Mouse (Mus musculus) activated CD4-positive, CD25-positive, alpha-beta regulatory T cell, adult 4 months (primary cell): ENCODE measurements around the gene Nipsnap1. TPM values are rescaled to one million over a fixed set of nuclear protein-coding genes. Genes with fewer than 3 reads are reported as not detected.

Experiments used
- ATAC-seq: one replicate; pipeline ENCODE4 v1.8.0; 2017
- polyA plus RNA-seq, 2 experiments: library from polyadenylated mRNA; unstranded; fragments of 100-300 nt; shearing (Covaris generic); gene quantifications; one replicate each; pipeline ENCODE4 v1.2.1; 2017

Gene Nipsnap1
- polyA plus RNA-seq, 2 experiments from 2014 or later: 41.5 to 43.3 TPM

DNA sequence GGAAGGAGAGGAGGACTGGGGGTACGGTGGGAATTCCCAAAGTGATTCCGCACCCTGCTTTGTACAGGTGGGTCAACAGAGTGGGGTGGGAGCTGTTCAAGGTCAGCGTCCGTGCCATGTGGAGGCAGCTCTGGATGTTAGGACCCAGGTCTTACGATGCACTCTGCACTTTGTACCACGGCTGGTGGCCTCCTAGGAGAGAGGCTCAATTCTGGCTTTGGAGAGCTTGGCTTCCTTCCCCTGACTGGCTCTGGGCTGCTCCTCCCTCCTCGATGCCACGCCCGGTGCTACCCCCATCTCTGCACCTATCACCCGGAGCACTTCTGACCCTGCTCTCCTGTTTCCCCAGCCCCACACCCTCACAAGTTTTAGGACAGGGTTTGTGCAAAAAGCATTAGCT, 800 bp downstream of the Nipsnap1 start:
- no peak for ATAC-seq

GRCm38 (mm10) chr11:4881087-4881486, 7.3 kb downstream of the Nipsnap1 start:
- no peak for ATAC-seq

- ATAC-seq: no peak
Observed at GRCm38 (mm10) chr11:4882892-4883627, 9.3 kb downstream of the Nipsnap1 start.

GRCm38 (mm10) chr11:4885385-4885903, 11.7 kb downstream of the Nipsnap1 start:
- no peak for ATAC-seq

DNA sequence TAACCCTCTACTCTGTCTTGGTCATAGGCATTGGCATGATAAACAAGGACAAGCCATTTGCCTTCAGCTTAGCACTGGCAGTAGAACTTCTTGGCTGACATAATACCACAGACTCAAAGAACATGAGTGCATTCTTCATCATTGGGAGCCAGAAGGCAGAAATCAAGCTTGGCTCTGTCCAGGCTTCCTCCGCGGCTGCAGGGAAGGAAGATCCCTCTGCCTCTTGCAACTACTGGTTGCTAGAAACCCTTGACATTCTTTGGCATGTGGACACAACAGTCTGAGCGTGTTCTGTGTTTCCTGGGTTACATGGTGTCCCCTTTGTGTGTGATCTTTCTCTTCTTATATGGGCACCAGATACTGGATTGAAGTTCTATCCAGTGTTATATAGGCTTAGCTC, 13.2 kb downstream of the Nipsnap1 start:
- no peak for ATAC-seq

- ATAC-seq: peak; percentile 98
Observed at GRCm38 (mm10) chr11:4894848-4895816, 21.4 kb downstream of the Nipsnap1 start, which contains the start of gene Thoc5. Gene Thoc5 (plus strand): TSS chr11:4895320.

DNA sequence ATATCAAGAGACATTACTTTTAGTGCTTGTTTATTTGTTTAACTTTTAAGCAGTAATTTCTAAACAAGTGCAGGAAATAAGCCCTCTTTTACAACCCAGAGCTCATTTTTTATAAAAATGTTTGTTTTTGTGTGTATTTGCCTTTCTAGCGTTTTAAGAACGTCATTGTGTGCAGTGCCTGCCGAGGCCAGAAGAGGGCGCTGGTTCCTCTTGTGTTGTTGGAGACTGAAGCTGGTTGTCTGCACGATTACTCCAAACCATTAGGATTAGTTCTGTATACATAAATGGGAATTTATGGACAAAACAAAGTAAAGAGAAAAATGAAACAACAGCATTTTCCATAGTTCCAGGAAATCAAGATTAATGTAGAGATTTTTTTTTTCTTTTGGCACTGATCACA, 26.7 kb downstream of the Nipsnap1 start:
- no peak for ATAC-seq

DNA sequence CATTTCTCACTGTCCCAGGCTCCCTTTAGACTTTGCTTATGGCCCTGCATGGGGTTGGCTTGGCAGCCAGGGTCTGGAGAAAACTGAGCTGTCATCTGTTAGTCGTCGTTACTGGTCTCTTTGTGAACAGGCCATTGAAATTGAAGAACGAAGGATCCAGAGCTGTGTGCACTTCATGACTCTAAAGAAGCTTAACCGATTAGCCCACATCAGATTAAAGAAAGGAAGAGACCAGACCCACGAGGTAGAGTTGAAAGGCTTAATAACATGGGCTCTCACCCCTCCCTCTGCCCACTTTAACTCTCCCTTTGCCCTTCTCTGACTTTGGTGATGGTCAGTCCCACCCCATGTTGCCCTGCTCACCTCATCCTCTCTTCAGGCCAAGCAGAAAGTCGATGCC, 28.2 kb downstream of the Nipsnap1 start:
- no peak for ATAC-seq

DNA sequence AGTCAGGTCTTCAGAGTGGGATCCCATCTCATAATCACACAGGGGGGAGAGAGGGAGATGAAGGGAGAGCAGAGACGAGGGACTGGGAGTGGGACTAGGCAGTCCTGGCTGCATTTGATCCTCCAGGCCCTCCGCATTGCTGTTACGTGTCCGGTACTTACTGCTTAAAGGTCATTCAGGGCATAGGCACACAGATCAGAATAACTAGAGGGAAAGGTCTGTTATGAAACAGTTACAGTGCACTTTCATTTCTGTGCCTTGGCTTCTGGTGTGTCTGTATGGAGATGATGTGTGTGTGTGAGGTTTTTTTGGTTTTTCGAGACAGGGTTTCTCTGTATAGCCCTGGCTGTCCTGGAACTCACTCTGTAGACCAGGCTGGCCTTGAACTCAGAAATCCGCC, 32.5 kb downstream of the Nipsnap1 start:
- ATAC-seq: no peak

GRCm38 (mm10) chr11:4916068-4916467, 42.3 kb downstream of the Nipsnap1 start:
- ATAC-seq: no peak

DNA sequence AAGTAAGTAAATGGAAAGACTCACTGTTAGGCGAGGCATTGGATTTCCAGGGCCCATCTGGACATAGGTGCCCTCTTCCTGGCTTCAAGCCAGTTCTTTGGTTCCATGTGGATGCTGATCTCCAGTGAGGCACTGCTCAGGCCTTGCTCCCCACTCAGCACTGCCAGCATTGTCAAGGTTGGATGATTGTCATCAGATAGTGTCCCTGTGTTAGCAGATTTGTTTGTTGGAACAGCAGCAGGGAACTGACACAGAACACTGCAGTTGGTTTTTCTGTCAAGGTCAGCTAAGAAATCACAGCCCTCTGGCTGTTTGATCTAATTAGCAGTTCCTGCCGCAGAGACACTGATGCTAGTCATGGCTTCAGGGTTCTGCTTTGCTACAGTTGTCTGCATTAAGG, 47.5 kb downstream of the Nipsnap1 start:
- no peak for ATAC-seq

DNA sequence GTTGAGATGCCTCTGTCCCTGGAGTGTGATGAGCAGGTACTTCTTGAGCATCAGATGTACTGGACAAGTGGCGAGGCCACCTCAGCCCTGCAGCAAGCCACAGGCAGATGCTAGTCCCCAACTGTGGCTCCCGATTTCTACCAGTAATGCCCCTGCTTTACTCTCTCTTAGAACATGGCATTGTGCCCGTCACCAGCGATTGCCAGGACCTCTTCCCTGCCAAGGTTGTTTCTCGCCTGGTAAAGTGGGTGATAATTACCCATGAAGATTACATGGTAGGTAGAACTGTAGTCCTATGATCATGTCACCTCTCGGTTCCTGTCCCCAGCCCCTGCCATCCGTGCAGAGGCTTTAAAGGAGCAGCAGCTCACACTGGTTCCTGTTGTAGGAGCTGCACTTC, 48.0 kb downstream of the Nipsnap1 start:
- ATAC-seq: no peak

GRCm38 (mm10) chr11:4927224-4927623, 53.5 kb downstream of the Nipsnap1 start:
- no peak for ATAC-seq

GRCm38 (mm10) chr11:4931009-4931601, 57.4 kb downstream of the Nipsnap1 start:
- ATAC-seq: no peak

DNA sequence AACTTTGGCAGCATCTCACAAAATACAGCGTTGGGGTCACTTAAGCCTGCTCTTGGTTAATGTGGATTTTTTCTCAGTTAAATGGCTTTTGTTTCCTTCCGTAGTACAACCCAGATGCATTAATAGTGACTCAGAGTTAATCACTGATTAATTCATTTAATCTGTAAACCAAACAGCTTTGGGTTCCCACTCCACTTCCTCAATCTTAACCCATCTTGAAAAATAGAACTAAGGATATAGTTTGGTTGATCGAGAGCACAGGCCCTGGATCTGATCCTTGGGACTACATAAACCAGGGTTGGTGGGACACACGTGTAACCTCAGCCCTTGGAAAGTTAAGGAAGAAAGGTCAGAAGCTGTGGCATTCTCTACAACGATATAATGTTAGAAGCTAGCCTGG, 62.5 kb downstream of the Nipsnap1 start:
- ATAC-seq: no peak

Other genes starting within 250 kb of the Nipsnap1 start
- gene Ascc2, start 236.2 kb upstream of the Nipsnap1 start, polyA plus RNA-seq: 10 to 100 TPM; 23.1 to 35.3 TPM
- 100 to 1,000 TPM; 481 to 512 TPM for gene Uqcr10, start 169.6 kb upstream of the Nipsnap1 start, polyA plus RNA-seq
- gene Zmat5, start 169.3 kb upstream of the Nipsnap1 start, polyA plus RNA-seq: 100 to 1,000 TPM; 127 to 144 TPM
- under 1 TPM; 0.15 to 0.31 TPM for gene Cabp7, start 127.2 kb upstream of the Nipsnap1 start, polyA plus RNA-seq
- 10 to 100 TPM; 14.1 to 19.1 TPM for gene Nf2, start 24.4 kb upstream of the Nipsnap1 start, polyA plus RNA-seq
- 10 to 100 TPM; 31.6 to 45.2 TPM for gene Thoc5, start 21.4 kb downstream of the Nipsnap1 start, polyA plus RNA-seq
- gene Nefh, start 74.1 kb downstream of the Nipsnap1 start, polyA plus RNA-seq: 1 to 10 TPM; 6.5 to 9.2 TPM
- 10 to 100 TPM; 51.9 to 60.4 TPM for gene Ap1b1, start 112.9 kb downstream of the Nipsnap1 start, polyA plus RNA-seq
- gene Rasl10a, start 184.2 kb downstream of the Nipsnap1 start, polyA plus RNA-seq: not detected
- gene Gas2l1, start 191.4 kb downstream of the Nipsnap1 start, polyA plus RNA-seq: under 1 TPM; 0.37 to 0.38 TPM
- 1 to 10 TPM; 5.6 to 5.9 TPM for gene Rhbdd3, start 225.0 kb downstream of the Nipsnap1 start, polyA plus RNA-seq
- gene Ewsr1, start 225.3 kb downstream of the Nipsnap1 start, polyA plus RNA-seq: 100 to 1,000 TPM; 143 to 144 TPM